ENCODE assay signal across 8 mouse cellular contexts in genomic region chr4:43005765-43006164, GRCm38 (mm10). TPM values are rescaled to one million over a fixed set of nuclear protein-coding genes. Genes with fewer than 3 reads are reported as not detected.
DNase-seq lines count a peak whose midpoint lies in the region; ATAC-seq lines count a peak whose summit lies in the region.

No protein-coding gene starts in this region.

- no peaks in the 10 kb centered on the region for H3K9me3 ChIP-seq in heart, embryonic 12.5 days (replicated peaks)

- WGBS in heart, embryonic 12.5 days = 54% methylated on average over 2 of the region's 2 CpGs

- H3K4me2 ChIP-seq in heart, embryonic 12.5 days = no peak overlapping the region

- no peaks in the 10 kb centered on the region for H3K27me3 ChIP-seq in heart, embryonic 12.5 days (replicated peaks)

- peaks cover 10% of the 10 kb centered on the region for H3K4me1 ChIP-seq in heart, embryonic 12.5 days (replicated peaks)

- no peak for ATAC-seq in heart, embryonic 12.5 days (ENCODE audit: insufficient number of reproducible peaks, low FRiP score)

- no peak overlapping the region for H3K27ac ChIP-seq in heart, embryonic 12.5 days (ENCODE audit: poor library complexity, severe bottlenecking)

- no peak overlapping the region for H3K4me3 ChIP-seq in heart, embryonic 12.5 days

- peak; percentile 53 to 63 for DNase-seq in heart, adult 18-20 months
- DNase-seq in A20 (ENCODE audit: low read depth, low spot score) = peak; percentile 79
- DNase-seq in MEL-GATA-1-ER (ENCODE audit: extremely low read depth, low read depth) = peak; percentile 63
- peak; percentile 43 for DNase-seq in heart, postnatal 4 days
- peak; percentile 25 to 43 for DNase-seq in natural killer cell, adult 2 months (ENCODE audit: low spot score in 2 of 2)
- no peak for DNase-seq in frontal cortex, postnatal 14 days (ENCODE audit: low spot score in 2 of 2)
- DNase-seq in layer of hippocampus, postnatal 25 days (ENCODE audit: extremely low spot score in 1 of 2, low spot score in 1 of 2) = no peak

- no peak overlapping the region for H3K9ac ChIP-seq in heart, embryonic 12.5 days

- H3K36me3 ChIP-seq in heart, embryonic 12.5 days = peaks cover 20% of the 10 kb centered on the region; the same call in 1 of the 2 replicates

RNA-seq across cellular contexts. Expression of gene Fancg, which starts 4.5 kb away (rescaled TPM):
- 1 to 10 TPM; 1.6 to 2.9 TPM for total RNA-seq in heart, adult 18-20 months (2021)
- polyA plus RNA-seq in heart, embryonic 12.5 days (2016; fragmentation: Nextera tagmentation; extraction: Ambion mirVana) = 12.2 and 12.9 TPM in 2 replicates
- total RNA-seq in heart, postnatal 4 days (2021) = 1 to 10 TPM; 7.4 to 8.2 TPM
- total RNA-seq in layer of hippocampus, postnatal 25 days (2021) = 1 to 10 TPM; 7.7 to 8.7 TPM

RNA-seq across cellular contexts. Expression of gene Vcp, which starts 5.5 kb away (rescaled TPM):
- total RNA-seq in heart, adult 18-20 months (2021) = 100 to 1,000 TPM; 272 to 273 TPM
- polyA plus RNA-seq in heart, embryonic 12.5 days (2016; fragmentation: Nextera tagmentation; extraction: Ambion mirVana) = 568 and 582 TPM in 2 replicates
- 100 to 1,000 TPM; 291 to 295 TPM for total RNA-seq in heart, postnatal 4 days (2021)
- total RNA-seq in layer of hippocampus, postnatal 25 days (2021) = 100 to 1,000 TPM; 191 to 201 TPM

RNA-seq across cellular contexts. Expression of gene Pigo, which starts 19.9 kb away (rescaled TPM):
- 10 to 100 TPM; 20.5 to 24.4 TPM for total RNA-seq in heart, adult 18-20 months (2021)
- polyA plus RNA-seq in heart, embryonic 12.5 days (2016; fragmentation: Nextera tagmentation; extraction: Ambion mirVana) = 15.8 and 18.7 TPM in 2 replicates
- 10 to 100 TPM; 24.7 to 24.9 TPM for total RNA-seq in heart, postnatal 4 days (2021)
- total RNA-seq in layer of hippocampus, postnatal 25 days (2021) = 10 to 100 TPM; 33.9 TPM

RNA-seq across cellular contexts. Expression of gene Stoml2, which starts 25.7 kb away (rescaled TPM):
- total RNA-seq in heart, adult 18-20 months (2021) = 100 to 1,000 TPM; 107 to 113 TPM
- polyA plus RNA-seq in heart, embryonic 12.5 days (2016; fragmentation: Nextera tagmentation; extraction: Ambion mirVana) = 208 and 219 TPM in 2 replicates
- total RNA-seq in heart, postnatal 4 days (2021) = 100 to 1,000 TPM; 101 to 107 TPM
- 100 to 1,000 TPM in 1 of 2 experiments, 10 to 100 TPM in 1; 85.6 to 108 TPM for total RNA-seq in layer of hippocampus, postnatal 25 days (2021)

RNA-seq across cellular contexts. Expression of gene 1700022I11Rik, which starts 36.4 kb away (rescaled TPM):
- total RNA-seq in heart, adult 18-20 months (2021) = not detected
- 0.23 and 0.49 TPM in 2 replicates for polyA plus RNA-seq in heart, embryonic 12.5 days (2016; fragmentation: Nextera tagmentation; extraction: Ambion mirVana)
- total RNA-seq in heart, postnatal 4 days (2021) = not detected
- not detected for total RNA-seq in layer of hippocampus, postnatal 25 days (2021)

Comparison
In these comparisons a context has a peak if more than half of its experiments do, and no peak if none do; other contexts are left out.
1. DNase-seq: peak in heart, adult 18-20 months (2 of 2), A20 (single experiment), MEL-GATA-1-ER (single experiment), heart, postnatal 4 days (single experiment) and natural killer cell, adult 2 months (2 of 2); none in frontal cortex, postnatal 14 days (0 of 2) and layer of hippocampus, postnatal 25 days (0 of 2).